Mouse (Mus musculus) frontal cortex, postnatal 25 days (tissue): Measurements from ENCODE around the gene Hdac7.

Experiments used
- DNase-seq, 2 experiments: peaks; one replicate each; pipeline ENCODE4 v3.0.0; 2022; ENCODE audit warnings: low spot score in 2 of 2

Gene Hdac7

DNA sequence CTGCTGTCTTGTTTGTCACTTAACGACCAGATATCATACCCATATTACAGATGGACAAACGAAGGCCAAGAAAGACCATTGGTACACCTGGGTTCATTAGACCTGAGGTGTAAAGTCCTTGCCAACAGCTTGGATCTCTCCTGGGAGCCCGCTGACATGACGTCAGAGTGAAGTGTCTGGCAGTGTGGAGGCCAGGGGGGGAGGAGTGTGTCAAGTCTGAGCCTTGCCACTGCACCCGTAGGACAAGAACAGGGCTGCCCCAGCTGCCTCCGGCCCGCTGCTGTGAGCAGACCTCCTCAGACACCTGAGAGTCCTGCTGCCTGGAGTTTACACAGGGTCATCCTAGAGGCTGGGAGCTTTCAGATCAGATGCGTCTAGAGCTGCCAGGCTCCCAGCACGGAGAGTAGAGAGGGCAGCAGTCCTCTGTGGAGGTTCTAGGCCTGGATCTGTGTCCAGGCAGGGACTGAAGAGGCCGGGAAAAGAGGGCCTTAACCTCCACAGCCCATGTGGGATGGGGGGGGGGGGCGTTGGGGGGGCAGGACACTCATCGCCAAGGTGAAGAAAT is 100.3 kb downstream of the Hdac7 start:
- DNase-seq, result no peak

DNA sequence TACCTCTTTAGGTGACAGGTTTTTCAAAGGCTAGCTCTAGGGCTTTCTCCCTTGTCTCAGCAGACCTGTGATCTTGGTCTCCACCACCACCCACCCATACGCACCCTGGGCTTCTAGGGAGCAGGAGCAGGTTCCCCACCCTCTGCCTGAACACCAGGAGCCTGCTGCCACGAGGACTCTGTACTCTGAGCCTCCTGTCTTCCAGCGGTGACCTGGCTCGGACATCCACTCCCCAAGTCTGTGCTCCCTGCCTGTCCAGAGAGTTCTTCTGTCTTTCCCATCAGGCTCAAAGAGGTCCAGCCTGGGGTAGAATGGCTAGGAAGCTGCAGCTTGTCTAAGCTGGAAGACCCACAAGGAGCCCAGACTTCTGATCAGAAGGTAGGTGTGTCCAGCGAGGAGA is 101.1 kb downstream of the Hdac7 start:
- no peak for DNase-seq
